Mouse (Mus musculus): Measurements from ENCODE around the gene Gspt1. TPM values are rescaled to one million over a fixed set of nuclear protein-coding genes. Genes with fewer than 3 reads are reported as not detected.
A peak's percentile ranks its signal among the peaks of the same experiment; 100 is the strongest.
"Not testable (repeated sequence)": the region's sequence is repeated elsewhere in the genome, so short reads cannot be mapped to it uniquely, and the experiment has no call there.

The Gspt1 gene
- polyA plus RNA-seq (2014; fragmentation: Nextera tagmentation; extraction: Ambion mirVana), result 50.7 and 61.9 TPM in 2 replicates

- peak; percentile 98 for ATAC-seq
- Histone ChIP-seq H3K36me3 (ENCODE audit: control insufficient read depth, insufficient read depth, low read length) (no peaks in the 10 kb centered on the region), H3K9ac (ENCODE audit: low read length) (peak within 1 kb of the TSS; percentile 90), H3K27me3 (replicated peaks; ENCODE audit: control insufficient read depth, insufficient read depth, low read length) (no peaks in the 10 kb centered on the region), H3K4me3 (ENCODE audit: low read depth, low read length) (peak within 1 kb of the TSS; percentile 99), H3K27ac (ENCODE audit: low read depth, low read length) (peak within 1 kb of the TSS; percentile 93), H3K4me2 (ENCODE audit: low read length) (peak within 1 kb of the TSS; percentile 90), H3K4me1 (ENCODE audit: control insufficient read depth, insufficient read depth, low read length) (peaks cover 15% of the 10 kb centered on the region), H3K9me3 (replicated peaks; ENCODE audit: control insufficient read depth, low read length) (no peaks in the 10 kb centered on the region)
- WGBS, result under 1% methylated on average over 72 of the region's 76 CpGs
- peak; percentile 99 for DNase-seq (ENCODE audit: low spot score)
These were observed at the start of gene Gspt1 for GRCm38 (mm10) chr16:11253898-11254722. Gspt1 (minus strand) TSS chr16:11254325.

DNA sequence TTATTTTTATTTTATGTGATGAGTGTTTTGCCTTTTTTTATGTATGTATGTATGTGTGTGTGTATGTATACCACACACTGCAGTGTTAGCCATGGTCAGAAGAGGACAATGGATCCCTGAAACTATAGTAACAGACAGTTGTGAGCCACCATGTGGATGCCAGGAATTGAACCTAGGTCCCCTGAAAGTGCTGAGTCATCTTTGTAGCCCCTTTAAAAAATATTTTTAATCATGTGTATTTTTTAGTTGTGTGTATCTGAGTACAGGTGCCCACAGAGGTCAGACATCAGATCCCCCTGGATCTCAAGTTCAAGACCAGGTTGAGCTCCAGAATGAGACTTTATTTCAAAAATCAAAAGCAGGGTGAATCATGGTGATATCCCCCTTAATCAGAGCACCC is 49.6 kb upstream of the Gspt1 start:
- no peak overlapping the region for H3K27ac ChIP-seq (ENCODE audit: low read depth, low read length)
- no peak overlapping the region for H3K9ac ChIP-seq (ENCODE audit: low read length)
- DNase-seq (ENCODE audit: low spot score), result no peak
- H3K4me2 ChIP-seq (ENCODE audit: low read length), result no peak overlapping the region
- no peaks in the 10 kb centered on the region for H3K27me3 ChIP-seq (replicated peaks; ENCODE audit: control insufficient read depth, insufficient read depth, low read length)
- H3K4me1 ChIP-seq (ENCODE audit: control insufficient read depth, insufficient read depth, low read length), result no peaks in the 10 kb centered on the region
- H3K4me3 ChIP-seq (ENCODE audit: low read depth, low read length), result no peak overlapping the region
- no peaks in the 10 kb centered on the region for H3K36me3 ChIP-seq (ENCODE audit: control insufficient read depth, insufficient read depth, low read length)
- ATAC-seq, result no peak
- H3K9me3 ChIP-seq (replicated peaks; ENCODE audit: control insufficient read depth, low read length), result no peaks in the 10 kb centered on the region

DNA sequence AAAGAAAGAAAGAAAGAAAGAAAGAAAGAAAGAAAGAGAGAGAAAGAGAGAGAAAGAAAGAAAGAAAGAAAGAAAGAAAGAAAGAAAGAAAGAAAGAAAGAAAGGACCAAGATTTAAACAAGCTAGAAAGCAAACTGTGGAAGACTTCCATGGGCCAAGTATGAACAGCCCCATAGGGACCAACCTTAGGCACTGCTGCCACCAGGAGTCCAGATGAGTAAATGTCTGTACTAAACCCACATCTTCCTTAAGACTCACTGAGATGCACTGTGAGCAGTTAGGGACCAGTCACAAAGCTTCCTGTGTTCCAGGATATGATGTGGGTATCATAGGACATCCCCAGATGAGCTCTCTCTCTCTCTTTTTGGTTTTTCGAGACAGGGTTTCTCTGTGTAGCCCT is 43.6 kb upstream of the Gspt1 start:
- not testable (repeated sequence) for H3K9ac ChIP-seq (ENCODE audit: low read length); H3K36me3 ChIP-seq (ENCODE audit: control insufficient read depth, insufficient read depth, low read length); H3K27ac ChIP-seq (ENCODE audit: low read depth, low read length); ATAC-seq; H3K4me1 ChIP-seq (ENCODE audit: control insufficient read depth, insufficient read depth, low read length); H3K4me3 ChIP-seq (ENCODE audit: low read depth, low read length); H3K27me3 ChIP-seq (replicated peaks; ENCODE audit: control insufficient read depth, insufficient read depth, low read length); DNase-seq (ENCODE audit: low spot score); H3K9me3 ChIP-seq (replicated peaks; ENCODE audit: control insufficient read depth, low read length); H3K4me2 ChIP-seq (ENCODE audit: low read length)
- 67% methylated on average over 1 of the region's 1 CpGs for WGBS

- 72% methylated on average over 4 of the region's 4 CpGs for WGBS
- H3K4me1 ChIP-seq (ENCODE audit: control insufficient read depth, insufficient read depth, low read length); H3K27ac ChIP-seq (ENCODE audit: low read depth, low read length); H3K9ac ChIP-seq (ENCODE audit: low read length); H3K4me3 ChIP-seq (ENCODE audit: low read depth, low read length); DNase-seq (ENCODE audit: low spot score); H3K36me3 ChIP-seq (ENCODE audit: control insufficient read depth, insufficient read depth, low read length); ATAC-seq; H3K27me3 ChIP-seq (replicated peaks; ENCODE audit: control insufficient read depth, insufficient read depth, low read length); H3K9me3 ChIP-seq (replicated peaks; ENCODE audit: control insufficient read depth, low read length); H3K4me2 ChIP-seq (ENCODE audit: low read length): not testable (repeated sequence)
These were observed 41.5 kb upstream of the Gspt1 start for GRCm38 (mm10) chr16:11295583-11295982.

GRCm38 (mm10) chr16:11288873-11289272 is 34.7 kb upstream of the Gspt1 start:
- WGBS, result 92% methylated on average over 7 of the region's 8 CpGs
- H3K27me3 ChIP-seq (replicated peaks; ENCODE audit: control insufficient read depth, insufficient read depth, low read length); ATAC-seq; H3K36me3 ChIP-seq (ENCODE audit: control insufficient read depth, insufficient read depth, low read length); H3K9me3 ChIP-seq (replicated peaks; ENCODE audit: control insufficient read depth, low read length); H3K4me3 ChIP-seq (ENCODE audit: low read depth, low read length); H3K4me2 ChIP-seq (ENCODE audit: low read length); H3K9ac ChIP-seq (ENCODE audit: low read length); H3K4me1 ChIP-seq (ENCODE audit: control insufficient read depth, insufficient read depth, low read length); DNase-seq (ENCODE audit: low spot score); H3K27ac ChIP-seq (ENCODE audit: low read depth, low read length): not testable (repeated sequence)

GRCm38 (mm10) chr16:11285949-11286348 is 31.8 kb upstream of the Gspt1 start:
- WGBS, result 89% methylated on average over 2 of the region's 2 CpGs
- no peaks in the 10 kb centered on the region for H3K27me3 ChIP-seq (replicated peaks; ENCODE audit: control insufficient read depth, insufficient read depth, low read length)
- no peak for ATAC-seq
- H3K4me2 ChIP-seq (ENCODE audit: low read length), result no peak overlapping the region
- no peak overlapping the region for H3K9ac ChIP-seq (ENCODE audit: low read length)
- no peak overlapping the region for H3K4me3 ChIP-seq (ENCODE audit: low read depth, low read length)
- H3K36me3 ChIP-seq (ENCODE audit: control insufficient read depth, insufficient read depth, low read length), result no peaks in the 10 kb centered on the region
- H3K27ac ChIP-seq (ENCODE audit: low read depth, low read length), result no peak overlapping the region
- H3K9me3 ChIP-seq (replicated peaks; ENCODE audit: control insufficient read depth, low read length), result no peaks in the 10 kb centered on the region
- no peak for DNase-seq (ENCODE audit: low spot score)
- H3K4me1 ChIP-seq (ENCODE audit: control insufficient read depth, insufficient read depth, low read length), result no peaks in the 10 kb centered on the region

- Histone ChIP-seq H3K4me1 (ENCODE audit: control insufficient read depth, insufficient read depth, low read length) (no peaks in the 10 kb centered on the region), H3K27ac (ENCODE audit: low read depth, low read length) (no peak overlapping the region), H3K36me3 (ENCODE audit: control insufficient read depth, insufficient read depth, low read length) (no peaks in the 10 kb centered on the region), H3K9me3 (replicated peaks; ENCODE audit: control insufficient read depth, low read length) (no peaks in the 10 kb centered on the region), H3K27me3 (replicated peaks; ENCODE audit: control insufficient read depth, insufficient read depth, low read length) (no peaks in the 10 kb centered on the region), H3K4me2 (ENCODE audit: low read length) (no peak overlapping the region), H3K9ac (ENCODE audit: low read length) (no peak overlapping the region), H3K4me3 (ENCODE audit: low read depth, low read length) (no peak overlapping the region)
- no peak for DNase-seq (ENCODE audit: low spot score)
- no peak for ATAC-seq
- 93% methylated on average over 2 of the region's 2 CpGs for WGBS
These were observed 30.8 kb upstream of the Gspt1 start for GRCm38 (mm10) chr16:11284881-11285280.

DNA sequence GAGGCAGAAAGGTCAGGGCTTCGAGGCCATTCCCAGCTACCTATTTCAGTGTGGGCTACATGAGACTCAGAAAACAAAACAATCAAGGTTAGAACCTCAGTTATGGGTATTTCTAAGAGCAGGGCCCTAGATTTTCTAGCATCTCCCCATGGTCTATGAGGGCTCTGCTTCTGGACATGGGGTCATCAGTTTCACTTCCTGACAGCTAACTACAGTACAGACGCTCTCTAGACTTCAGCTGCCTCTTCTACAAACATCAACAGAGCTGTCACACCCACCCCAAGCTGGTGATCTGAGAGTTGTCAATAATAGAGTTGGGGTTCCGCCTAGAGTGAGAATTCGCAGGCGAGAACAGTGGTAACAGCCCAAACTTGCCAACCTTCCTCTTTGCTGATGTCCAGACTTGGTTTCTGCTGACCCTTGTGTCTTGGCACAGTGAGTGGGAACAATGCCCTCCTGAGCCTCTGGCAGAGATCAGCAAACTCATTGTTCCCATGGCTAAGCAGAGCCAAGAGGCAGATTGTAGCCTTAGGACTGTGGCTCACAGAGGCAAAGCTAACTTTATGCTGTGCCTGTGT is 28.6 kb upstream of the Gspt1 start:
- WGBS, result 88% methylated on average over 5 of the region's 5 CpGs
- Histone ChIP-seq H3K4me2 (ENCODE audit: low read length) (no peak overlapping the region), H3K27ac (ENCODE audit: low read depth, low read length) (no peak overlapping the region), H3K4me3 (ENCODE audit: low read depth, low read length) (no peak overlapping the region), H3K9me3 (replicated peaks; ENCODE audit: control insufficient read depth, low read length) (no peaks in the 10 kb centered on the region), H3K9ac (ENCODE audit: low read length) (no peak overlapping the region), H3K36me3 (ENCODE audit: control insufficient read depth, insufficient read depth, low read length) (no peaks in the 10 kb centered on the region), H3K27me3 (replicated peaks; ENCODE audit: control insufficient read depth, insufficient read depth, low read length) (no peaks in the 10 kb centered on the region), H3K4me1 (ENCODE audit: control insufficient read depth, insufficient read depth, low read length) (no peaks in the 10 kb centered on the region)
- DNase-seq (ENCODE audit: low spot score) (no peak), ATAC-seq (no peak)

DNA sequence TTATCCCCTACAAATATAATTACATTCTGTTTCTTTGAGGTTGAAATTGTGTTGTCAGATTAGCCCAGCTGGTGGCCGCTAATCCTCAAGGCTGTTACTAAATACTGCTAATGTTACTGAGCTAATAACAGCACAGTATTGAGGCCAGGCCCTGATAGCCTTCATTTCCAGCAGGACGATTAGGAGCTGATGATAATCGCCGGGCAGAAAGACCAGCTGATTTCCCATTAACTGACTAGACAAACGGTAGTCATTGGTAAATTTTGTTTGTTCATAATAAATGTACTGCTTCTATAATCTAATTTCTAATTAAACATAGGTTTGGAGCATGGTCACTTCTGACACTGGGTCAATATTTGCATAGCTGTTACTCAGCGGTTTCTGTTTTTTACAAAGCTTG is 24.7 kb upstream of the Gspt1 start:
- H3K27ac ChIP-seq (ENCODE audit: low read depth, low read length), result no peak overlapping the region
- DNase-seq (ENCODE audit: low spot score), result no peak
- H3K9me3 ChIP-seq (replicated peaks; ENCODE audit: control insufficient read depth, low read length), result no peaks in the 10 kb centered on the region
- no peak for ATAC-seq
- H3K27me3 ChIP-seq (replicated peaks; ENCODE audit: control insufficient read depth, insufficient read depth, low read length), result no peaks in the 10 kb centered on the region
- 56% methylated on average over 6 of the region's 6 CpGs for WGBS
- H3K9ac ChIP-seq (ENCODE audit: low read length), result no peak overlapping the region
- no peaks in the 10 kb centered on the region for H3K4me1 ChIP-seq (ENCODE audit: control insufficient read depth, insufficient read depth, low read length)
- H3K36me3 ChIP-seq (ENCODE audit: control insufficient read depth, insufficient read depth, low read length), result no peaks in the 10 kb centered on the region
- H3K4me2 ChIP-seq (ENCODE audit: low read length), result no peak overlapping the region
- no peak overlapping the region for H3K4me3 ChIP-seq (ENCODE audit: low read depth, low read length)
